Mouse (Mus musculus): ENCODE measurements around the gene Rab42.

Rab42 gene

GRCm38 (mm10) chr4:132269740-132270560 is 33.2 kb downstream of the Rab42 start:
- DNase-seq = peak; percentile 83 to 88

GRCm38 (mm10) chr4:132268871-132269739 is 34.1 kb downstream of the Rab42 start:
- DNase-seq = no peak

- DNase-seq = no peak
Measured at GRCm38 (mm10) chr4:132266835-132267349, 36.3 kb downstream of the Rab42 start.

- no peak for DNase-seq
Measured at GRCm38 (mm10) chr4:132263313-132263712, 39.9 kb downstream of the Rab42 start.

GRCm38 (mm10) chr4:132262358-132262616 is 40.9 kb downstream of the Rab42 start:
- no peak for DNase-seq

- peak; percentile 85 to 92 for DNase-seq
Measured at GRCm38 (mm10) chr4:132261514-132262357, 41.4 kb downstream of the Rab42 start, which contains the start of gene Gmeb1. Gmeb1 (minus strand) TSS chr4:132261602.

GRCm38 (mm10) chr4:132260404-132261379 is 42.5 kb downstream of the Rab42 start:
- DNase-seq = peak; percentile 66 to 83

- no peak for DNase-seq
Measured at GRCm38 (mm10) chr4:132259248-132259647, 43.9 kb downstream of the Rab42 start.

GRCm38 (mm10) chr4:132256384-132256783 is 46.8 kb downstream of the Rab42 start:
- DNase-seq = no peak

- peak in 1 of 2 experiments; percentile 28 for DNase-seq
Measured at GRCm38 (mm10) chr4:132254986-132255385, 48.2 kb downstream of the Rab42 start.

- peak in 1 of 2 experiments; percentile 44 for DNase-seq
Measured at GRCm38 (mm10) chr4:132253622-132254021, 49.6 kb downstream of the Rab42 start.

- no peak for DNase-seq
Measured at GRCm38 (mm10) chr4:132253128-132253527, 50.1 kb downstream of the Rab42 start.

All from cerebellum, postnatal 25 days (tissue).